Mouse (Mus musculus) heart, embryonic 15.5 days (tissue): ENCODE data around the gene Gdf3. TPM values are rescaled to one million over a fixed set of nuclear protein-coding genes. Genes with fewer than 3 reads are reported as not detected.

Source experiments
- ATAC-seq: fragments of 200-750 bp; cut with Nextera tagmentation; replicated peaks from 2 replicates; pipeline ENCODE4 v1.8.0; 2017; ENCODE audit warnings: low read depth, moderate TSS enrichment; ENCODE audit not compliant: insufficient number of reproducible peaks, insufficient read depth, low FRiP score
- H3K27ac ChIP-seq: fragments of 300-500 bp; sonication (generic); 2 replicates; pipeline ENCODE4 v1.5.1; 2015; ENCODE audit warnings: mild to moderate bottlenecking, inconsistent platforms
- H3K27me3 ChIP-seq: fragments of 300-500 bp; sonication (generic); 2 replicates; pipeline ENCODE4 v1.6.1; 2015; ENCODE audit warnings: inconsistent platforms
- H3K36me3 ChIP-seq: fragments of 300-500 bp; sonication (generic); 2 replicates; pipeline ENCODE4 v1.6.1; 2015; ENCODE audit warnings: mild to moderate bottlenecking, inconsistent platforms
- H3K4me1 ChIP-seq: fragments of 300-500 bp; sonication (generic); replicated peaks from 2 replicates; pipeline ENCODE4 v1.6.1; 2015; ENCODE audit warnings: inconsistent platforms
- H3K4me2 ChIP-seq: fragments of 300-500 bp; sonication (generic); 2 replicates; pipeline ENCODE4 v1.6.1; 2015; ENCODE audit warnings: inconsistent platforms, mild to moderate bottlenecking, moderate library complexity
- H3K4me3 ChIP-seq: fragments of 300-500 bp; sonication (generic); 2 replicates; pipeline ENCODE4 v1.5.1; 2015; ENCODE audit warnings: mild to moderate bottlenecking, inconsistent platforms
- H3K9ac ChIP-seq: fragments of 300-500 bp; sonication (generic); 2 replicates; pipeline ENCODE4 v1.6.1; 2015; ENCODE audit warnings: mild to moderate bottlenecking, inconsistent platforms
- H3K9me3 ChIP-seq: fragments of 300-500 bp; sonication (generic); replicated peaks from 2 replicates; pipeline ENCODE4 v1.6.1; 2016; ENCODE audit warnings: inconsistent platforms
- WGBS: fragments of 180-500 bp; shearing (Covaris S2); methylation state at CpG from one replicate; pipeline ENCODE4 v1.1.7; 2015; ENCODE audit warnings: mixed read lengths; 5-methylcytosine and 5-hydroxymethylcytosine counted together
- polyA plus RNA-seq: library from polyadenylated mRNA; unstranded; fragments of >200 nt; fragmentation: Nextera tagmentation; extraction: Ambion mirVana; gene quantifications from 2 replicates; pipeline ENCODE4 v1.2.1, GENCODE M21; 2015

The Gdf3 gene
- polyA plus RNA-seq, 1 experiment from 2014 or later: 0.11 TPM

DNA sequence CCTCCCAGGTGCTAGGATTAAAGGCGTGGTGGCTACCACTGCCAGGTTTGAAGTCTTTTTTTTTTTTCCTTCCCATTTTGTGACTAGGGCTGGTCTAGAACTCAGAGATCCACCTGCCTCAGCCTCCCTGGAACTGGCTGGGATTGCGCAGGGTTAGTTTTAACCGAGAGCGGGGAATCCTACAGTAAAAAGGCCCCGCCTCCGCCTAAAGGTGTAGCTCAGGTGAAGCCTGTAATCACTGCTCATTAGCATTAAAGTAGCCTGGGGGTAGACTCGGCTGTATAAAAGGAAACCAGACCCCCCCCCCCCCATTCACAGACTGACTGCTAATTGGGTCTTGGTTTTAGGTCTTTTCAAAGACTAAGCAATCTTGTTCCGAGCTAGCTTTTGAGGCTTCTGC is 16.2 kb upstream of the Gdf3 start, which contains the start of gene Dppa3:
TSS of gene Dppa3 (plus strand) at position 301 of the 400 bp plus-strand sequence.
- no peaks in the 10 kb centered on the region for H3K9me3 ChIP-seq
- peak within 1 kb of the TSS; percentile 54 for H3K4me2 ChIP-seq
- ATAC-seq: no peak
- no peak within 1 kb of the TSS for H3K27ac ChIP-seq
- H3K27me3 ChIP-seq: peaks cover 8% of the 10 kb centered on the region; the same call in 1 of the 2 replicates
- H3K4me1 ChIP-seq: no peaks in the 10 kb centered on the region
- no peaks in the 10 kb centered on the region for H3K36me3 ChIP-seq
- H3K9ac ChIP-seq: no peak within 1 kb of the TSS
- peak within 1 kb of the TSS; percentile 30 for H3K4me3 ChIP-seq
- WGBS: 85% methylated on average over 8 of the region's 8 CpGs

DNA sequence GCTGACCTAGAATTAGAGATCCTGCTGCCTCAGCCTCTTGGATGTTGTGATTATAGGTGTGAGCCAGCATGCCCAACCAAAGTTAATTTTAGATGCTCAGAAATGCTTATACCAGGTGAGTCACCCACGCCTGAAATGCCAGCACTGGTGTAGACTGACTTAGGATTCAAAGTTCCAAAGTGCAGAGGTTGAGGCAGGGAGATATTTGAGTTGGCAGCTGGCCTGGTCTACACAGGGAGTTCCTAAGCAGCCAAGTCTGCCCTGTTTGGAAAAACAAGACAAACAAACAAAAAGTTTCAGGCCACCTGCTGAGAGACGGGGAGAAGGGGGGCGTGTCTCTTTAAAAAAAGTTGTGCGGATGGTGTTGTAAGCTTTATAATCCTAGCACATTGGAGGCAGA is 15.3 kb upstream of the Gdf3 start:
- H3K4me3 ChIP-seq: no peak overlapping the region
- WGBS: 68% methylated on average over 4 of the region's 4 CpGs
- no peak overlapping the region for H3K4me2 ChIP-seq
- H3K9ac ChIP-seq: no peak overlapping the region
- no peak overlapping the region for H3K27ac ChIP-seq
- H3K4me1 ChIP-seq: no peaks in the 10 kb centered on the region
- peaks cover 8% of the 10 kb centered on the region; the same call in 1 of the 2 replicates for H3K27me3 ChIP-seq
- H3K9me3 ChIP-seq: no peaks in the 10 kb centered on the region
- no peak for ATAC-seq
- no peaks in the 10 kb centered on the region for H3K36me3 ChIP-seq

DNA sequence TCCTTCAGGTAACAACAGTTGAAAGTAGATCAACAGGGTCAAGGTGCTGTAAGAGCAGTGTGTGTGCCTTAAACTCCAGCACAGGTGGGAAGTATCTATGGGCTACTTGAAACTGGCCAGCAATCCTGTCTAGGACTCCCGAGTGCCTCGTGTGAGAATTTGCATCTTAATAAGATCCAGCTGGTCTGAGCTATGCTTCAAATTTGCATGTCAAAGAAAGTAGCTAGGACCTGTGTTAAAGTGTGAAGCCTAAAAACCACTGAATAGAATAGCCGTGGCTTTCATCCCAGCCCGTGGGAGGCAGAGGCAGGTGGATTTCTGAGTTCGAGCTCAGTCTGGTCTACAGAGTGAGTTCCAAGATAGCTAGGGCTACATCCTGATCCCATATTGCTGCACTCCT is 14.6 kb upstream of the Gdf3 start:
- Histone ChIP-seq H3K27me3 (peaks cover 8% of the 10 kb centered on the region; the same call in 1 of the 2 replicates), H3K9ac (no peak overlapping the region), H3K4me1 (no peaks in the 10 kb centered on the region), H3K4me3 (no peak overlapping the region), H3K27ac (no peak overlapping the region), H3K9me3 (no peaks in the 10 kb centered on the region), H3K4me2 (no peak overlapping the region), H3K36me3 (no peaks in the 10 kb centered on the region)
- WGBS: 50% methylated on average over 5 of the region's 5 CpGs
- no peak for ATAC-seq

DNA sequence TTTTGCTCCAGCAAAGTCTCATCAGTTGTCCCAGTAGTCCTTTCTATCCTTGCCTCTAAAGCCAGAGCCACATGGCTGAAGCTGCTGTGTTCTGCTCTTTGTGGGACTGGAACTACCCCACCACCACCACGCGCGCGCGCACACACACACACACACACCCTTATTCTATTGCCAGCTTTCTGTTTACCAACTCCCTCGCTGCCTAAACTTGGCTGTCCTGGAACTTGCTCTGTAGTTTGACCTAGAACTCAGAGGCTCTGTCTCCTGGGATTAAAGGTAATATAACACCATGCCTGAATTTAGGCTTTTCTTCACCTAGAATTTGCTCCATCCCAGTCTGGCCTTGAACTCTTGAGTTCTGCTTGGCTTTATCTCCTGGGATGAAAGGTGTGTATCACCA is 11.2 kb upstream of the Gdf3 start:
- no peak overlapping the region for H3K27ac ChIP-seq
- 93% methylated on average over 6 of the region's 6 CpGs for WGBS
- no peaks in the 10 kb centered on the region for H3K36me3 ChIP-seq
- no peak for ATAC-seq
- H3K4me3 ChIP-seq: no peak overlapping the region
- no peaks in the 10 kb centered on the region for H3K9me3 ChIP-seq
- no peaks in the 10 kb centered on the region for H3K27me3 ChIP-seq
- H3K9ac ChIP-seq: no peak overlapping the region
- no peaks in the 10 kb centered on the region for H3K4me1 ChIP-seq
- H3K4me2 ChIP-seq: no peak overlapping the region

DNA sequence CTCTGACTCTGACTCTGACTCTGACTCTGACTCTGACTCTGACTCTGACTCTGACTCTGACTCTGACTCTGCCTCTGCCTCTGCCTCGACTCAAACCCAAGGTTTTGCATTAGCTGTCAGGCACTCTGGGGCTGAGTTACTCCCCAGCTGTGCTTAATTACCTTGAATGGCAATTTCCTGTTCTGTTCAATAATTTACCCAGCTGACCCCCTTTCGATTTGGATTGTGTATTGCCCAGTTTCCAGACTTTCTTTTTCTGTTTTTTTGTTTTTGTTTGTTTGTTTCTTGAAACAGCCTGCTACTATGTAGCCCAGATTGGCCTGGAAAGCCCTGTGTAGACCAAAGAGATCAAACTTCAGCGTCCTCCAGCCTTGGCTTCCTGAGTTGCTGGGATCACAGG is 6.1 kb upstream of the Gdf3 start:
- H3K4me3 ChIP-seq: no peak overlapping the region

DNA sequence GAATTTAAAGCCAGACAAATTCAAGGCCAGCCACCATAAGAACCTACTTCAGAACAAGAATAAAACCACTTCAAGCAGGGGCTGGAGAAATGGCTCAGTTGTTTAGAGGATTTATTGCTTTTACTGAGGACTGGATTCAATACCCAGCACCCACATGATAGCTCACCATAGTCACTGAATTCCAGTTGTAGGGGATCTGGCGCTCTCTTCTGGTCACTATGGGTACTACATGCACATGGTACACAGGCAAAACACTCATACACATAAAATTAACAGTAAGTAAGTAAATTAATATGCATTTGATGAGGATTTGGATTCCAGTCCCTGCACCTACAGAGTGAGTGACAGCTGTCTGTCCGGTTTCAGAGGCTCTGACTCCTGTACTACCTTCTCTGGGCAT is 4.2 kb upstream of the Gdf3 start:
- 60% methylated on average over 2 of the region's 2 CpGs for WGBS
- H3K27ac ChIP-seq: no peak overlapping the region
- no peak for ATAC-seq
- H3K9me3 ChIP-seq: no peaks in the 10 kb centered on the region
- H3K9ac ChIP-seq: no peak overlapping the region
- no peak overlapping the region for H3K4me2 ChIP-seq
- no peaks in the 10 kb centered on the region for H3K27me3 ChIP-seq
- no peaks in the 10 kb centered on the region for H3K36me3 ChIP-seq
- peaks cover 6% of the 10 kb centered on the region; the same call in 1 of the 2 replicates for H3K4me1 ChIP-seq
- no peak overlapping the region for H3K4me3 ChIP-seq

More for the DNA sequence above, 6.1 kb upstream of the Gdf3 start:
- H3K4me2 ChIP-seq: no peak overlapping the region
- no peak overlapping the region for H3K27ac ChIP-seq
- WGBS: 67% methylated on average over 3 of the region's 3 CpGs
- no peaks in the 10 kb centered on the region for H3K4me1 ChIP-seq
- no peak overlapping the region for H3K9ac ChIP-seq
- no peaks in the 10 kb centered on the region for H3K27me3 ChIP-seq
- H3K36me3 ChIP-seq: no peaks in the 10 kb centered on the region
- no peak for ATAC-seq
- H3K9me3 ChIP-seq: no peaks in the 10 kb centered on the region

DNA sequence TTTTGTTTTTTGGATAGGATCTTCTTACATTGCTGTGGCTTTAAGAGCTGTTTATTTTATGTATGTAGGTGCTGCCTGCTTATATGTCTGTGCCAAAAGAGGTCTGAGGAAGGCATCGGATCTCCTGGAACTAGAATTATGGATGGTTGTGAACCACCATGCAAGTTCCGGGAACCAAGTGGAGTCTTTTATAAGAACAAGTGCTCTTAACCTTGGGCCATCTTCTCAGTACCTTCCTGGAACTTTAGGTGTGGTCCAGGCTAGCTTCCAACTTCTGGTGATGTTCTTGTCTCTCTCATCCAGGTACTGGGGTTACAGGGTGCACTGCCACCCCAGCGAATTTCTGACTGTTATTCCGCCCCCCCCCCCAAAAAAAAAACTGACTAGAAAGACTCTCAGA is 2.5 kb upstream of the Gdf3 start:
- no peaks in the 10 kb centered on the region for H3K27me3 ChIP-seq
- 81% methylated on average over 4 of the region's 4 CpGs for WGBS
- ATAC-seq: no peak
- H3K4me2 ChIP-seq: no peak overlapping the region
- no peaks in the 10 kb centered on the region for H3K9me3 ChIP-seq
- H3K27ac ChIP-seq: no peak overlapping the region
- H3K36me3 ChIP-seq: no peaks in the 10 kb centered on the region
- peaks cover 6% of the 10 kb centered on the region; the same call in 1 of the 2 replicates for H3K4me1 ChIP-seq
- H3K9ac ChIP-seq: no peak overlapping the region
- H3K4me3 ChIP-seq: no peak overlapping the region

DNA sequence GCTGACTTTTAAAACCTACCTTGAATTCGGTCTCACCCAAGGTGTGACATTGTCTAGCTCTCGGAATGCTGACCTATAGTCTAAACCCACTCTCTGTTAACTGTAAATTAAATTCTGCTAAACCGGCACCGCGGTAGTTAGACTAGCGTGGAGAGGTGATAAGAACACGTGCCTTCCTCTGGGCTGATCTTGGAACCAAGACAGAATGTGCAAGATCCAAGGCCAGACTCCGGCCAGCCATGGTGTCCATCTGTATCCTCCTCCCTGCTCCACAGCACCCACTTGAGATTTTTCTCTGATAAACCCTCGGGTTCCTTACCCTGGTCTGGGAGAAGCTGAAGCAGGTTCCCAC is 534 bp downstream of the Gdf3 start:
- ATAC-seq: no peak
- Histone ChIP-seq H3K4me3 (no peak overlapping the region), H3K27me3 (no peaks in the 10 kb centered on the region), H3K9ac (no peak overlapping the region), H3K9me3 (no peaks in the 10 kb centered on the region), H3K4me1 (peaks cover 6% of the 10 kb centered on the region; the same call in 1 of the 2 replicates), H3K4me2 (no peak overlapping the region; the same call in 1 of the 2 replicates), H3K27ac (no peak overlapping the region), H3K36me3 (no peaks in the 10 kb centered on the region)
- 24% methylated on average over 9 of the region's 9 CpGs for WGBS

DNA sequence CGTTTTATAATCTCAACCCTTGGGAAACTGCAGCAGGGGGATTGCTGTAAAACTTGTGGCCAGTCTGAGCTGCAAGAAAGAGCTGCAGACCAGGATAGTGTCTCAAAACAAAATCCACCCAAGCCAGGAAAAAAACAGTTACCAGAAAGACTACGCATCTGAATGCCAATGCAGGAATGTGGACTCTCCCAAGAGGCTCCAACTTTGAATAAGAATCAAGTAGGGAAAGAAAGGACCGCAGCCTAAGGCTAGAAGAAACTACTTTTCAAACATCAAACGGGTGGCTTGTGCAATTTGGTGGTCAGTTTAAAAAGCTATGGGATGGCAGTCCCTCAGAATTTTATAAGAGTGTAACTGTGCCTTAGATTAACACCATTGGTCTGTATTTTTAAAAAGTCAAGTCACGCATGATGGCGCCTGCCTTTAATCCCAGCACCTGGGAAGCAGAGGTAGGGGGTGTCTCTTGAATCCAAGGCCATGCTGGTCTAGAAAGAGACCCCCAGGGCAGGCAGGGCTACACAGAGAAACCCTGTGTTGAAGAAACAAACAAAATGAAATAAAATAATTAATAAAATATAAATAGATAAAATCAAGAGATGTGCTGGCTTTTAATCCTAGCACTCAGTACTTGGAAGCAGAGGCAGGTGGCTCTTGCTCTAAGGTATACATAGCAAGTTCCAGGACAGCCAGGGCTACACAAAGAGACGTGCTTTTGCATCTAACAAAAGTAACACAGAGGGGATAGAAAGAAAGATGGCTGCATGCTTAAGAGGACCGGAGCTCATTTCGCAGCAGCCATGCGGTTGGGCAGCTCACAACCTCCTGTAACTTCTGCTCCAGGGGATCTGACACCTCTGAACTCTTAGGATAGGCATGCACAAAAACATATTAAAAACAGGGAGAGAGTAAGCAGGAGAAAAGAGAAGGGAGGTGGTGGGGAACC is 1.2 kb downstream of the Gdf3 start:
- no peaks in the 10 kb centered on the region for H3K36me3 ChIP-seq
- no peak overlapping the region for H3K4me3 ChIP-seq
- no peak for ATAC-seq
- no peak overlapping the region for H3K9ac ChIP-seq
- H3K9me3 ChIP-seq: no peaks in the 10 kb centered on the region
- 77% methylated on average over 10 of the region's 10 CpGs for WGBS
- H3K27me3 ChIP-seq: no peaks in the 10 kb centered on the region
- no peak overlapping the region for H3K4me2 ChIP-seq
- no peak overlapping the region for H3K27ac ChIP-seq
- H3K4me1 ChIP-seq: peaks cover 6% of the 10 kb centered on the region; the same call in 1 of the 2 replicates

DNA sequence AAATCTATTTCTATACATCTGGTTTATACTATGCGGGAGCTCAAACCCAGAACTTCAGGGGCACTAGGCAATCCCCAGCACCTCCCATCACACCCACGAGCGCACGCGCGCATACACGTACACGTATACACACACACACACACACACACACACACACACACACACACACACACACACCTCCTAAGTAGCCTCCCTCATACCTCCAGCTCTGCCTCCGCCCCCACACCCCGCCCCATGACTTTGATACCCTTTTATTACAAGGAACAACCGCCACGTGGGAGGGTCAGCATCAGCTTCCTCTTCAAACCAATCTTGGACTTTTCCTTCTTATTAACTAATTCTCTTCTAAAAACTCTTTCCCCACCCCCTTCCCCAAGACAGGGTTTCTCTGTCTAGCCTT is 2.2 kb downstream of the Gdf3 start:
- H3K36me3 ChIP-seq: no peaks in the 10 kb centered on the region
- H3K4me1 ChIP-seq: peaks cover 6% of the 10 kb centered on the region; the same call in 1 of the 2 replicates
- no peak overlapping the region for H3K4me3 ChIP-seq
- no peak overlapping the region for H3K27ac ChIP-seq
- H3K9ac ChIP-seq: no peak overlapping the region
- no peaks in the 10 kb centered on the region for H3K9me3 ChIP-seq
- no peak for ATAC-seq
- 88% methylated on average over 12 of the region's 12 CpGs for WGBS
- no peaks in the 10 kb centered on the region for H3K27me3 ChIP-seq
- H3K4me2 ChIP-seq: no peak overlapping the region

DNA sequence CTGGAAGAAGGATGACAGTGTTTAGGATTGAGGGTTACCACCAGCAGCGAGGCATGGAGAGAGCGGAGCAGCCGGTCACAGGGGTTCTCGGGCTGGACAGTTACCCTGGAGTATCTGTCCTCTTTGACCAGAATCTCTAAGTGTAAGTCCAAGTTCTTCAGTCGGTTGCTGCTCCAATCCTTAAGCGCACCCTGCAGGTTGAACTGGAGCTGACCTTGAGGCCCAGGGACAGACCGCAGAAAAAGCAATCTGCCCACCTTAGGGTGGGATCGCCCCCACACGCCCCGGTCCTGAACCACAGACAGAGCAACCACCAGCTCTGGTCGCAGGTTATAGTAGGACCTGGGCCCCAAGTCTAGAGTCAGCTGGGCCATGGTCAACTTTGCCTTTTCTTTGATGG is 3.2 kb downstream of the Gdf3 start:
- Histone ChIP-seq H3K36me3 (no peaks in the 10 kb centered on the region), H3K4me1 (peaks cover 6% of the 10 kb centered on the region), H3K4me2 (no peak overlapping the region), H3K27ac (no peak overlapping the region), H3K9ac (no peak overlapping the region), H3K27me3 (no peaks in the 10 kb centered on the region), H3K9me3 (no peaks in the 10 kb centered on the region), H3K4me3 (no peak overlapping the region)
- 88% methylated on average over 11 of the region's 11 CpGs for WGBS
- no peak for ATAC-seq

DNA sequence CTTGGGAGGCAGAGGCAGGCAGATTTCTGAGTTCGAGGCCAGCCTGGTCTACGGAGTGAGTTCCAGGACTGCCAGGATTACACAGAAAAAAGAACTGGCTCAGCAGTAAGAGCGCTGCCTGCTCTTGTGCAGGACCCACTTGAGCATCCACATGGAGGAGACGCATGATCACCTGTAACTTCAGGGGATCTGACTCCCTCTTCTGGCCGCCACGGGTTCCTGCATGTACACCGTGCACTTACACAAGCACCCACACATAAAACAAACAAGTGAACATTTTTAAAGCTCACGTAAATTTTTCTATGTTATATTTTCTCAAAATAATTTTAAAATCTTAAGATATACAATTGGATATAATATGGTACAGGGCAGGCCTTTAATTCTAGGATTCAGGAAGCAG is 4.4 kb downstream of the Gdf3 start:
- Histone ChIP-seq H3K36me3 (no peaks in the 10 kb centered on the region), H3K27ac (no peak overlapping the region), H3K4me3 (no peak overlapping the region), H3K4me2 (no peak overlapping the region), H3K9me3 (no peaks in the 10 kb centered on the region), H3K9ac (no peak overlapping the region), H3K4me1 (peaks cover 6% of the 10 kb centered on the region), H3K27me3 (no peaks in the 10 kb centered on the region)
- no peak for ATAC-seq
- WGBS: 82% methylated on average over 8 of the region's 8 CpGs
